Mouse (Mus musculus): ENCODE results near the gene 2900026A02Rik. TPM values are rescaled to one million over a fixed set of nuclear protein-coding genes. Genes with fewer than 3 reads are reported as not detected.
A peak's percentile ranks its signal among the peaks of the same experiment; 100 is the strongest.

The 2900026A02Rik gene
- total and polyA plus RNA-seq, 2 experiments = 8.0 to 29.2 TPM

DNA sequence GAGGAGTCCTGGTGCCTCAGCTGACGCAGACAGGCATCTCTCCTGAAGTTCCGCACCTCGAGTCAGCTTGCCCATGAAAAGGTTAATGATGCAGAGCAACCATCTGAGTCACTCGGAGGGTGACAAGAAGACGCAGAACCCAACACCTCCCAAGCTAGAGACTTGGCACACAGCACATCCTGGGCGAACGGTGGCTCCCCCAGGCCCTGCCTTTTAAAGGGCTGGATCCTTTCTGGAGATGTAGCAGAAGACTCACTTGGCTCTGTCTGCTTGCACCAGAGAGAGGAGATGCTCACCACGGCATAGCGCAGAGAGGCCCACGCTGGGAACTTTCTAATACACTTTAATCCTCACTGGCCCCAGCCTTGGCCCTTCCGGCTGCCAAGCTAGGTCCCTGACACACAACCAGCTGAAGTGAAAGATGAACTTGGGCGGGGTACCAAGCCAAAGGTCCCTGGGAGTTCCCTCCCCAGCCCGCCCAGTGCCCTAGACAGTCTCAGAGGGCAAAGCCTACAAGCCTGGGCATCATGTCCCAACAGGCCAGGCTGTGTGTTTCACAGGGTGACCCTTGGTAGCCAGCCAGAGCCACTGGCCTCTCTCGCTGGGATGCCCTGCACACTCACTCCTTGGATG is 4.6 kb downstream of the 2900026A02Rik start:
- Histone ChIP-seq H3K79me2 (ENCODE audit: control insufficient read depth, insufficient read depth, low read length) (peaks cover 29% of the 10 kb centered on the region), H3K27ac (replicated peaks; ENCODE audit: insufficient read depth, low read depth, low read length) (peak overlapping the region; percentile 62), H3K9ac (ENCODE audit: low read depth, low read length) (0 out of 2 replicates have a peak overlapping the region, but pooled peaks have one; percentile 2), H3K27me3 (ENCODE audit: control insufficient read depth, insufficient read depth, low read length) (no peaks in the 10 kb centered on the region), H3K4me3 (ENCODE audit: insufficient read depth, low read depth, low read length) (no peak overlapping the region), H3K36me3 (ENCODE audit: control insufficient read depth, insufficient read depth, low read length) (no peaks in the 10 kb centered on the region), H3K4me1 (ENCODE audit: control insufficient read depth, insufficient read depth, low read length) (peaks cover 44% of the 10 kb centered on the region)
- DNase-seq (ENCODE audit: extremely low read depth, low read depth, low spot score) = peak; percentile 98
- TF ChIP-seq POLR2A (IDR thresholded peaks at IDR 0.05; ENCODE audit: extremely low read depth, insufficient read depth, low read length) (no peak), CTCF (IDR thresholded peaks at IDR 0.05; ENCODE audit: low read depth, low read length) (no peak)
- WGBS = 28% methylated on average over 14 of the region's 14 CpGs

DNA sequence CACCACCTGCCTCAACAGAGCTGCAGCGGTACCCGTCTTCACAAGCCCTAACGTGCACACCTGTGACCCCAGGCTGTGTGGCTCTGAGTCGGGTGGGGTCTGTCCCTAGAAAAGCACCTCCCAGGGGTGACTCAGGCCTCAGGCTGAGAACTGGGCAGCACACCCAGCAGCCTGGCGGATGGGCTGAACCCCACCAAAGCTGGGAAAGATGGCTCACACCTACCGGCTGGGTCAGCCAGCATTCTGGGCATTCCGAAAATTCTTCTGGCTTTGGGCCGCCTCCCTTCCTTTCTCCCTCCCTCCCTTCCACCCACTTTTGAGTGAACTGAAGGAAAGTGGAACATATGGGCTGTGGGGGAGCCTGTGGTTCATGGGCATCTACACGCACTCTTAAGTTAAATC is 5.4 kb downstream of the 2900026A02Rik start:
- WGBS = 87% methylated on average over 9 of the region's 9 CpGs
- DNase-seq (ENCODE audit: extremely low read depth, low read depth, low spot score) = no peak
- H3K27me3 ChIP-seq (ENCODE audit: control insufficient read depth, insufficient read depth, low read length) = no peaks in the 10 kb centered on the region

DNA sequence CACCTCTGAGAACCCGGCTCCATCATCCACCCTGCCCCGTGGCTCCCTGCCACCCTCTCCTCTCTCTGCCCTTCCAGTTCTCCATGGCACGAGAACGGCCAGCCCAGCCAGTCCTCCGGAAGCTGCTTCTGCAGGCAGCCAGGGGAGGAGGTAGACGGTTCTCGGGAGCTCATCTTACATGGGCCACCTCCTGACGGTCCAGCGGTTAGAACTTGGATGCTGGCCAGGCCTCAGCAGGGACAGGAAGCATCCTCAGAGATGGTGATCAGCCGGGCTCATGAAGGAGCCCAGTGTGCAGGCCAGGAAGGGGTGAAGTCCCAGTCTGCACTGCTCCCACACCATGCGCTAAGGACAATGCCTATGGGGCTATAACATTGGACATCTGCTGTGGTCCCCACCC is 6.6 kb downstream of the 2900026A02Rik start:
- TF ChIP-seq POLR2A (IDR thresholded peaks at IDR 0.05; ENCODE audit: extremely low read depth, insufficient read depth, low read length) = no peak
- TF ChIP-seq CTCF (IDR thresholded peaks at IDR 0.05; ENCODE audit: low read depth, low read length) = no peak

More for the DNA sequence above, 5.4 kb downstream of the 2900026A02Rik start:
- no peak overlapping the region for H3K9ac ChIP-seq (ENCODE audit: low read depth, low read length)
- no peak for TF ChIP-seq CTCF (IDR thresholded peaks at IDR 0.05; ENCODE audit: low read depth, low read length)
- no peak for TF ChIP-seq POLR2A (IDR thresholded peaks at IDR 0.05; ENCODE audit: extremely low read depth, insufficient read depth, low read length)
- no peaks in the 10 kb centered on the region for H3K36me3 ChIP-seq (ENCODE audit: control insufficient read depth, insufficient read depth, low read length)
- peaks cover 37% of the 10 kb centered on the region for H3K79me2 ChIP-seq (ENCODE audit: control insufficient read depth, insufficient read depth, low read length)
- peak overlapping the region; percentile 53; the same call in 1 of the 2 replicates for H3K27ac ChIP-seq (replicated peaks; ENCODE audit: insufficient read depth, low read depth, low read length)
- no peak overlapping the region for H3K4me3 ChIP-seq (ENCODE audit: insufficient read depth, low read depth, low read length)
- H3K4me1 ChIP-seq (ENCODE audit: control insufficient read depth, insufficient read depth, low read length) = peaks cover 46% of the 10 kb centered on the region

DNA sequence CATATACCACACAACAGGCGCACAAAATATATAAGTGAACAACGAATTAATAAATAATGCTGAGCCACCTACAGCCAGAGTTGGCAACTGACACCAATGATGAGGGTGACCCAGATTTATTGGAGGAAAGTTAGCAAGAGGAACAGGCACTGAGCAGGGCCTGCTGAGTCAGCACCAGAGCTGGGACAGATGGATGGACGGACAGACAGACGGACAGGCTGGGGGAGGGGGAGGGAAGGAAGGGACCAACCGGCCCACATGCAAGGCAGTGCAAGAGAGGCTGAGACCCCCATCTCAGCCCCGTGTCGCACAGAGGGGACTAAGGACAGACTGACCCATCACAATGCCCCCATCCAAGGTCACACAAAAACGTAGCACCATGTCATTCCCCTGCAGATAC is 7.0 kb downstream of the 2900026A02Rik start:
- Histone ChIP-seq H3K4me1 (ENCODE audit: control insufficient read depth, insufficient read depth, low read length) (peaks cover 43% of the 10 kb centered on the region), H3K4me3 (ENCODE audit: insufficient read depth, low read depth, low read length) (no peak overlapping the region), H3K27me3 (ENCODE audit: control insufficient read depth, insufficient read depth, low read length) (no peaks in the 10 kb centered on the region), H3K9ac (ENCODE audit: low read depth, low read length) (no peak overlapping the region), H3K79me2 (ENCODE audit: control insufficient read depth, insufficient read depth, low read length) (peaks cover 40% of the 10 kb centered on the region), H3K36me3 (ENCODE audit: control insufficient read depth, insufficient read depth, low read length) (no peaks in the 10 kb centered on the region), H3K27ac (replicated peaks; ENCODE audit: insufficient read depth, low read depth, low read length) (no peak overlapping the region)
- TF ChIP-seq POLR2A (IDR thresholded peaks at IDR 0.05; ENCODE audit: extremely low read depth, insufficient read depth, low read length) (no peak), CTCF (IDR thresholded peaks at IDR 0.05; ENCODE audit: low read depth, low read length) (no peak)
- WGBS = 54% methylated on average over 8 of the region's 8 CpGs
- no peak for DNase-seq (ENCODE audit: extremely low read depth, low read depth, low spot score)

More for the DNA sequence above, 6.6 kb downstream of the 2900026A02Rik start:
- DNase-seq (ENCODE audit: extremely low read depth, low read depth, low spot score) = no peak
- Histone ChIP-seq H3K4me3 (ENCODE audit: insufficient read depth, low read depth, low read length) (no peak overlapping the region), H3K27ac (replicated peaks; ENCODE audit: insufficient read depth, low read depth, low read length) (no peak overlapping the region), H3K36me3 (ENCODE audit: control insufficient read depth, insufficient read depth, low read length) (no peaks in the 10 kb centered on the region), H3K27me3 (ENCODE audit: control insufficient read depth, insufficient read depth, low read length) (no peaks in the 10 kb centered on the region), H3K4me1 (ENCODE audit: control insufficient read depth, insufficient read depth, low read length) (peaks cover 44% of the 10 kb centered on the region), H3K9ac (ENCODE audit: low read depth, low read length) (no peak overlapping the region), H3K79me2 (ENCODE audit: control insufficient read depth, insufficient read depth, low read length) (peaks cover 40% of the 10 kb centered on the region)
- WGBS = 55% methylated on average over 11 of the region's 11 CpGs

DNA sequence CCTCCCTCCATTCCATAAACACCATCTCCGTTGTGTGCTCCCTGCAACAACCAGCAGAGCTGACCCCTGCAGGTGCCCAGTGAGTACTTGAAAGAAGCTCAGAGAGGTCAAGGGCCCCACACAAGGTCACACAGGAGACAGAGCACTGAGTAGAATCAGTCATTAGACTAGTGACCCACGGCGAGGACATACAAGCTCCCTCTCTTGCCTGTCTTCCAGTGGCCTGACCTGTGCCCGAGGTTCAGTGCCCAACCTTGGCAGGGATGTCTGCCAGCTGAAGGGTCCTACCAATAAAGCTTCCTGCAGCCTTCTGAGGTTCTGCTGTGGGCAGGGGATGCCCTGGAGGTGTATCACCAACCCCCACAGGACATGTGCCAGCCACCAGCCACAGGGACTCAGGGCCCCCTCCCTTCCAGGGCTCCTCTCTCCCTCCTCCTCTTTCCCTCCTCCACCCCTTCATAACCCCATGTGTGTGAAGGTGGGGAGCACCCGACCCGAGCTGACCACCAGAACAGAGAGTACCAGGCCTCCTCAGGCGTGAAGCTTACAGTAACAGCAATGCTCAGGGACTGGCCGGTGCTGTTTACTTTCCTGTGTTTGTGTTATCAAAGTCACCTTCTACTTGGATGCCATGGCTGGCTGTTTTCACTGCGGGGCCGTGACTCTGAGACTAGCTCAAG is 8.7 kb downstream of the 2900026A02Rik start:
- TF ChIP-seq CTCF (IDR thresholded peaks at IDR 0.05; ENCODE audit: low read depth, low read length) (0 out of 2 replicates have a peak, but pooled peaks have one; percentile 0), POLR2A (IDR thresholded peaks at IDR 0.05; ENCODE audit: extremely low read depth, insufficient read depth, low read length) (no peak)
- 14% methylated on average over 10 of the region's 10 CpGs for WGBS
- H3K9ac ChIP-seq (ENCODE audit: low read depth, low read length) = peak overlapping the region; percentile 9; the same call in 1 of the 2 replicates

More for the DNA sequence above, 8.7 kb downstream of the 2900026A02Rik start:
- H3K4me3 ChIP-seq (ENCODE audit: insufficient read depth, low read depth, low read length) = no peak overlapping the region
- peaks cover 43% of the 10 kb centered on the region for H3K4me1 ChIP-seq (ENCODE audit: control insufficient read depth, insufficient read depth, low read length)
- no peaks in the 10 kb centered on the region for H3K36me3 ChIP-seq (ENCODE audit: control insufficient read depth, insufficient read depth, low read length)
- peak; percentile 71 for DNase-seq (ENCODE audit: extremely low read depth, low read depth, low spot score)
- peak overlapping the region; percentile 63 for H3K27ac ChIP-seq (replicated peaks; ENCODE audit: insufficient read depth, low read depth, low read length)
- H3K27me3 ChIP-seq (ENCODE audit: control insufficient read depth, insufficient read depth, low read length) = no peaks in the 10 kb centered on the region
- H3K79me2 ChIP-seq (ENCODE audit: control insufficient read depth, insufficient read depth, low read length) = peaks cover 40% of the 10 kb centered on the region
